Mouse (Mus musculus) right cerebral cortex, postnatal 36 days (tissue): ENCODE measurements at regions not wholly inside any gene's neighbourhood (a gene's known extent, or its start where the extent isn't known, plus 50 kb on each side); places are given as distances from the start of the nearest gene placed in this dataset.
"Not testable (repeated sequence)": the region's sequence is repeated elsewhere in the genome, so short reads cannot be mapped to it uniquely, and the experiment has no call there.

Source experiments
- DNase-seq, 2 experiments: peaks; one replicate each; pipeline ENCODE4 v3.0.0; 2022; ENCODE audit warnings: low spot score in 2 of 2, mixed read lengths in 1 of 2

- no peak for DNase-seq
Observed at GRCm38 (mm10) chr17:4541020-4541743, 452.9 kb upstream of the Arid1b start.

DNA sequence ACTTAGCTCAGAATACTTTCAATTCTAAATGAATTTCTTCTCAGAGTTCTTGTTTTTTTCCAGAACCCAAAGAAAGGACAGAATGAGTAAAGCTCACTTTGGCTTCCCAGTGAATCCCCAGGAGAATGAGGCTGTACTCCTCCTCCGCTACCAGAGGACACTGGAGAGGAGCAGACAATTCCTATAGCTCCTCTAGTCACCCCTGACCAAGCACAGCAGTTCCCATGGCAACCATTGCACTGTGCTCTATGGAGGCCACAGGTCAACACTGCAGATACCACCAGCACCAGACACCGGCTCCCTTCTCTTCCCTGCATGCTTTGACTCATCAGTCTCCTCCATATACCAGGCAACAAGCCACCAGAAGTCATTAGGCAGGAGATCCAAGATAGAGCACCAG is 447.6 kb upstream of the Arid1b start:
- no peak for DNase-seq

GRCm38 (mm10) chr17:4553026-4553425 is 441.1 kb upstream of the Arid1b start:
- not testable (repeated sequence) for DNase-seq

- no peak for DNase-seq
Observed at GRCm38 (mm10) chr17:4563641-4564040, 430.5 kb upstream of the Arid1b start.

- no peak for DNase-seq
Observed at GRCm38 (mm10) chr17:4576883-4577282, 417.2 kb upstream of the Arid1b start.

DNA sequence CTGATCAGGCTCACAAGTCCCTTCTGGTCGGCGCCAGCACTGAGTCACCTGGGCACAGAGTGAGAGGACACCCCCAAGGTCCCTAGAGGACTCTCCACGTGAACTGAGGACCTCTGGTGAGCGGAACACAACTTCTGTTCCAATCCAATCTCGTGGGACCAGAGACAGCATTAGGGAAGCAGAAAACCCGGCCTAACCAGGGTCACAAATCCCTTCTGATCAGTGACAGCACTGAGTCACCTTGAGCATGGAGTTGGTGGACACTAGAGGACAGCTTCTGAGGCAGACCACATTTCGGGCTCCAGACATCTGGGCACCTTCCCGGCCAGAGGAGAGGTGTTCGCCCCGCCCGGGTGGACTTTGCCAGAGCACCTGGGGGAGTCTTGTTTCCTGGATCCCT is 412.3 kb upstream of the Arid1b start:
- DNase-seq: no peak

DNA sequence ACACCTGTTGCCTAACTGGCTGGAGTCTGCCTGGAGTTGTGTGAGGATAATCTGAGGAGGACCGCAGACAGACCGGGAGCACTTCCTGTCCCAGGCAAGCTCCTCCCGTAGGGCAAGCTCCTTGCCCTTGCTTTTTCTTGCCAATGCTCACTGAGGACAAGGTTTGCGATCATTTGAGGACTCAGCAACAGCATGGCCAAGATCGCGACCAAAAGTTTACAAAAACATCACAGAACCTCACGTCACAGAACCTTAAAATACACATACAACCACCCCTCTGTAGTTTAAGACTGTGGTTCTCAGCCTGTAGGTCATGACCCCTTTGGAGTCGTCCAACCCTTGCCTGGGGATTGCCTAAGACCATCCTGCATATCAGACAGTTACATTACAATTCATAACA is 383.7 kb upstream of the Arid1b start:
- DNase-seq: no peak

DNA sequence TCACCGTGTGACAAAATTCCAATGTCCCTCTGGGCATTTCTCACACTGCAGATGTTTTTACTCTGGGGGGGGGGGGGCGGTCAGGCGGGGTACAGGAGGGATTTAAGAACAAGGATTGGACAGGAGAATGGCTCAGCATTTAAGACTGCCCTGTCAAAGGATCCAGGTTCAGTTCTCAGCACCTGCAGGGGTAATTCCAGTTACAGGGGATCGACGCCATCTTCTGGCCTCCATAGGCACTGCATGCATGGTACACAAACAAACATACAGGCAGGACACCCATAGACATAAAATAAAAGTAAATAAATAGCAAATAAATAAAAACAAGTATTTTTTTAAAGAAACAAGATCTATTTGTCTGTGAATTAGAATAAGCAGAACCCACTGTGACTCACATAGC is 383.1 kb upstream of the Arid1b start:
- DNase-seq: no peak

- DNase-seq: no peak
Observed at GRCm38 (mm10) chr17:4611711-4612110, 382.4 kb upstream of the Arid1b start.

GRCm38 (mm10) chr17:4612136-4612535 is 382.0 kb upstream of the Arid1b start:
- DNase-seq: no peak

DNA sequence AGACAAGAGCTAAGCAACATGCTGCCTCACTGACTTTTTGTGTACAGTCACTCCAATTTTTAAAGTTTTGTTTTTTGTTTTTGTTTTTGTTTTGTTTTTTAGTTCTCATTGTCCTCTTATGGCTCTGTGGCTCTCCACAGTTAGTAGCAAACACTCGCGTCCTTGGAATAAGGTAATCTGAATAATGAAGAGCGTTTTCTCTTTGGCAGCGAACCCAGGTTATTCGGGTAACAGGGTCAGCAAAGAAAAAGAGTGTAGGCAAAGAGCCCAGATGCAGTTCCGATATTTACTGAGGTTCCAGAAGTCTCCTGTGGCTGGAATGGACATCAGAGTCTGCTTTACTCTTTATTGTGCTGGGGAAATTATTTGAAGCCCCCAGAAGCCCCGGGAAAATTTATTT is 381.4 kb upstream of the Arid1b start:
- no peak for DNase-seq

GRCm38 (mm10) chr17:4620361-4620760 is 373.8 kb upstream of the Arid1b start:
- no peak for DNase-seq

DNA sequence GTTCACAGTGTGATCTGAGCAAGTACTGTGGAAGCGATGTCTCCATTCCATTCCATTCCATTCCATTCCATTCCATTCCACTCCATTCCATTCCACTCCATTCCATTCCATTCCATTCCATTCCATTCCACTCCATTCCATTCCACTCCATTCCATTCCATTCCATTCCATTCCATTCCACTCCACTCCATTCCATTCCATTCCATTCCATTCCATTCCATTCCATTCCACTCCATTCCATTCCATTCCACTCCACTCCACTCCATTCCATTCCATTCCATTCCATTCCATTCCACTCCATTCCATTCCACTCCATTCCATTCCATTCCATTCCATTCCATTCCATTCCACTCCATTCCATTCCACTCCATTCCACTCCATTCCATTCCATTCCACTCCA is 368.0 kb upstream of the Arid1b start:
- not testable (repeated sequence) for DNase-seq

- DNase-seq: no peak
Observed at GRCm38 (mm10) chr17:4627542-4627941, 366.6 kb upstream of the Arid1b start.

GRCm38 (mm10) chr17:4631122-4631521 is 363.0 kb upstream of the Arid1b start:
- no peak for DNase-seq

- no peak for DNase-seq
Observed at GRCm38 (mm10) chr17:4632506-4632905, 361.6 kb upstream of the Arid1b start.

- peak; percentile 16 to 62 for DNase-seq
Observed at GRCm38 (mm10) chr17:4633771-4634170, 360.4 kb upstream of the Arid1b start.

GRCm38 (mm10) chr17:4636796-4637353 is 357.3 kb upstream of the Arid1b start:
- no peak for DNase-seq

- no peak for DNase-seq
Observed at GRCm38 (mm10) chr17:4639531-4639930, 354.6 kb upstream of the Arid1b start.

GRCm38 (mm10) chr17:4640555-4640954 is 353.6 kb upstream of the Arid1b start:
- no peak for DNase-seq

DNA sequence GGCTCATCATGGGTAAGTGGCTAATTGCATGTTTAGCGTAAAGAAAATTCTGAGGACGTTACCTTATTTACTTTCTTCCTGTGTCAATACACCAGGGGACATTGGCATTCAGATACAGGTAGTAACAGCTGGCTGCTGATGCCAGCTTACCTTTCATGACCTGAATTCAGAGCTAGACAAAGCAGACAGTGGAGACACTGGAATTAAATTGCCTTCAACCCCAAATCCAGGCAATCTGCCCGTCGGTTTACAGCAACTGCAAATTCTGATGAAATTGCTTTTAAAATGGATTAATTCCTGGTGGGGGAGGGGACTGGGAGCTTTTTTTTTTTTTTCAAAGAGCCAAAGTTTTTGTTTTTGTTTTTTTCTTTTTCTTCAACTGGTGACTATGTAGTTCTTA is 353.0 kb upstream of the Arid1b start:
- no peak for DNase-seq

GRCm38 (mm10) chr17:4642046-4642445 is 352.1 kb upstream of the Arid1b start:
- no peak for DNase-seq

- no peak for DNase-seq
Observed at GRCm38 (mm10) chr17:4643343-4643742, 350.8 kb upstream of the Arid1b start.

DNA sequence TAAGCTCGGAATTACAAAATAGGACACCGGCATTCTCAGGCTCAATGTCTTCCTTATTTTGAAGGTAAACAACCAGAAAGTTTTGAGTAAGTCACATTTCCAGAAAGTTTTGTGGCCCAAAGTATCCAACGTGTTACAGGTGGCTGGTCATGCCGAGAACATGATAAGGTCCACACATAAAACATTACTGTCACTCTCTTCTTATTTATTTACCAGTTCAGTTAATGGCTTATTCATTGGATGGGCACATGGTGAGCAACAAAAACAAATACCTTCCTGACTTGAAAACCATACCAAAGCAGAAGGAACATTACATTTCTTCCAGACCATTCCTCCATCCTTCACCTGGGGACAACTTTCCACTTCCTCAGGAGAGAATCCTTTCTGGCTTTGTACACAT is 345.5 kb upstream of the Arid1b start:
- no peak for DNase-seq
